Mouse (Mus musculus) intestine, postnatal 0 days (tissue): ENCODE data around the gene Nkiras1. TPM values are rescaled to one million over a fixed set of nuclear protein-coding genes. Genes with fewer than 3 reads are reported as not detected.
"Not testable (repeated sequence)": the region's sequence is repeated elsewhere in the genome, so short reads cannot be mapped to it uniquely, and the experiment has no call there.

Experiments used
- ATAC-seq: fragments of 200-750 bp; cut with Nextera tagmentation; 2 replicates; pipeline ENCODE4 v1.8.0; 2017; ENCODE audit warnings: mild to moderate bottlenecking, moderate TSS enrichment, moderate library complexity
- H3K27ac ChIP-seq: fragments of 300-500 bp; sonication (generic); 2 replicates; pipeline ENCODE4 v1.5.1; 2014; ENCODE audit warnings: mild to moderate bottlenecking, low read depth, low read length, moderate library complexity
- H3K27me3 ChIP-seq: fragments of 300-500 bp; sonication (generic); replicated peaks from 2 replicates; pipeline ENCODE4 v1.6.1; 2014; ENCODE audit warnings: low read length, mixed read lengths; ENCODE audit not compliant: control insufficient read depth, insufficient read depth
- H3K36me3 ChIP-seq: fragments of 300-500 bp; sonication (generic); 2 replicates; pipeline ENCODE4 v1.6.1; 2014; ENCODE audit warnings: mild to moderate bottlenecking, moderate library complexity; ENCODE audit not compliant: control insufficient read depth, insufficient read depth
- H3K4me1 ChIP-seq: fragments of 300-500 bp; sonication (generic); replicated peaks from 2 replicates; pipeline ENCODE4 v1.6.1; 2014; ENCODE audit warnings: antibody characterized with exemption, low read length, mixed read lengths; ENCODE audit not compliant: control insufficient read depth, insufficient read depth
- H3K4me2 ChIP-seq: fragments of 300-500 bp; sonication (generic); replicated peaks from 2 replicates; pipeline ENCODE4 v1.6.1; 2014; ENCODE audit warnings: low read depth, mild to moderate bottlenecking, moderate library complexity
- H3K4me3 ChIP-seq: fragments of 300-500 bp; sonication (generic); 2 replicates; pipeline ENCODE4 v1.5.1; 2014; ENCODE audit warnings: low read depth, low read length
- H3K9ac ChIP-seq: fragments of 300-500 bp; sonication (generic); 2 replicates; pipeline ENCODE4 v1.6.1; 2014; ENCODE audit warnings: mild to moderate bottlenecking, low read depth, low read length
- H3K9me3 ChIP-seq: fragments of 300-500 bp; sonication (generic); 2 replicates; pipeline ENCODE4 v1.6.1; 2016; ENCODE audit warnings: mixed run types; ENCODE audit not compliant: control insufficient read depth
- CTCF ChIP-seq: sonication (generic); IDR thresholded peaks from 2 replicates; pipeline ENCODE4 v1.5.1; 2016; ENCODE audit warnings: low read depth, mild to moderate bottlenecking, control low read depth, antibody characterized with exemption, moderate library complexity
- WGBS: fragments of 180-500 bp; shearing (Covaris S2); extraction: QIAGEN DNeasy Blood & Tissue Kit; methylation state at CpG from one replicate; pipeline ENCODE4 v1.1.7; 2014; 5-methylcytosine and 5-hydroxymethylcytosine counted together
- polyA plus RNA-seq: library from polyadenylated mRNA; unstranded; fragments of >200 nt; fragmentation: Nextera tagmentation; extraction: Ambion mirVana; gene quantifications from 2 replicates; pipeline ENCODE4 v1.2.1, GENCODE M21; 2015

Nkiras1 gene
- polyA plus RNA-seq, 1 experiment from 2014 or later: 24.9 TPM

GRCm38 (mm10) chr14:18233076-18233475 lies 37.9 kb upstream of the Nkiras1 start:
- TF ChIP-seq CTCF: no peak
- Histone ChIP-seq H3K27ac (no peak overlapping the region), H3K27me3 (no peaks in the 10 kb centered on the region), H3K4me3 (no peak overlapping the region), H3K9ac (no peak overlapping the region), H3K4me2 (no peak overlapping the region), H3K9me3 (no peaks in the 10 kb centered on the region), H3K36me3 (no peaks in the 10 kb centered on the region), H3K4me1 (no peaks in the 10 kb centered on the region)
- ATAC-seq: no peak
- WGBS: 87% methylated on average over 2 of the region's 2 CpGs

- 30% methylated on average over 5 of the region's 5 CpGs for WGBS
- Histone ChIP-seq H3K9ac (no peak overlapping the region), H3K4me3 (peak overlapping the region; percentile 2; the same call in 1 of the 2 replicates), H3K27ac (peak overlapping the region; percentile 60; the same call in 1 of the 2 replicates), H3K9me3 (no peaks in the 10 kb centered on the region), H3K27me3 (no peaks in the 10 kb centered on the region), H3K36me3 (no peaks in the 10 kb centered on the region), H3K4me2 (peak overlapping the region; percentile 47), H3K4me1 (no peaks in the 10 kb centered on the region)
- TF ChIP-seq CTCF: no peak
- ATAC-seq: peak; percentile 53
Measured at GRCm38 (mm10) chr14:18233981-18234960, 36.7 kb upstream of the Nkiras1 start.

- not testable (repeated sequence) for H3K9me3 ChIP-seq, ATAC-seq, H3K4me1 ChIP-seq, H3K27ac ChIP-seq, H3K4me3 ChIP-seq, H3K9ac ChIP-seq, H3K4me2 ChIP-seq, H3K36me3 ChIP-seq, H3K27me3 ChIP-seq
- 43% methylated on average over 2 of the region's 2 CpGs for WGBS
Measured at GRCm38 (mm10) chr14:18236496-18237235, 34.3 kb upstream of the Nkiras1 start.

GRCm38 (mm10) chr14:18237381-18237780 lies 33.6 kb upstream of the Nkiras1 start:
- Histone ChIP-seq H3K9me3 (no peaks in the 10 kb centered on the region), H3K9ac (no peak overlapping the region), H3K4me1 (no peaks in the 10 kb centered on the region), H3K4me2 (peak overlapping the region; percentile 81; the same call in 1 of the 2 replicates), H3K27ac (no peak overlapping the region), H3K4me3 (peak overlapping the region; percentile 72; the same call in 1 of the 2 replicates), H3K27me3 (no peaks in the 10 kb centered on the region), H3K36me3 (no peaks in the 10 kb centered on the region)
- no peak for TF ChIP-seq CTCF
- no peak for ATAC-seq
- 76% methylated on average over 4 of the region's 4 CpGs for WGBS

GRCm38 (mm10) chr14:18238131-18238749 lies 32.7 kb upstream of the Nkiras1 start:
- Histone ChIP-seq H3K4me1 (no peaks in the 10 kb centered on the region), H3K4me3 (peak overlapping the region; percentile 72), H3K9ac (peak overlapping the region; percentile 82), H3K27me3 (no peaks in the 10 kb centered on the region), H3K36me3 (no peaks in the 10 kb centered on the region), H3K27ac (peak overlapping the region; percentile 95), H3K4me2 (peak overlapping the region; percentile 81), H3K9me3 (no peaks in the 10 kb centered on the region)
- no peak for TF ChIP-seq CTCF
- peak; percentile 84 for ATAC-seq
- WGBS: under 1% methylated on average over 67 of the region's 71 CpGs
